In the genomic region with DNA sequence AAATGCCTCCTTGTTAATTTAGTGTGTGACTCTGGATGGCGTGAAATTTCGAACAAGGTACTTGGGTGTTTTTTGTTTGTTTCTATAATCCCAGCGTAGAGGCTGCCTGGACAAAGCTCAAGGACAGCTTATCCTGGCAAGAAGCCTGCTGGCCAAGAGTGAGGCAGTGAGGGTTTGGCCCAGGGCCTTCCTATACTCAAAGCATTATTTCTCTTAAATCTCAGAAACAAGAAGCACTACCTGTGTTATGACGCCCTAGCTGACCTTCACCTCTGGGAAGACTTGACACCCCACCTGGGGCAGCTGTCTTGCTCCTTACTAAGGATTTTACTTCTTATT, we compare ENCODE assay signal across 8 mouse cellular contexts. TPM values are rescaled to one million over a fixed set of nuclear protein-coding genes. Genes with fewer than 3 reads are reported as not detected.
DNase-seq lines count a peak whose midpoint lies in the region; ATAC-seq and TF ChIP-seq lines count a peak whose summit lies in the region.

No protein-coding gene starts in this region.

- peaks cover 29% of the 10 kb centered on the region for H3K4me1 ChIP-seq in erythroblast, embryonic 14.5 days (ENCODE audit: control insufficient read depth)
- H3K4me1 ChIP-seq in bone marrow macrophage, adult 2 months (ENCODE audit: control insufficient read depth, insufficient read depth, low read length) = peaks cover 23% of the 10 kb centered on the region
- H3K4me1 ChIP-seq in forebrain, postnatal 0 days (ENCODE audit: insufficient read depth) = peaks cover 5% of the 10 kb centered on the region; the same call in 1 of the 2 replicates
- peaks cover 6% of the 10 kb centered on the region; the same call in 1 of the 2 replicates for H3K4me1 ChIP-seq in hindbrain, embryonic 13.5 days (replicated peaks)
- peaks cover 32% of the 10 kb centered on the region for H3K4me1 ChIP-seq in limb, embryonic 13.5 days
- H3K4me1 ChIP-seq in midbrain, embryonic 16.5 days (ENCODE audit: control insufficient read depth, insufficient read depth, low read length) = peaks cover 9% of the 10 kb centered on the region

- H3K4me3 ChIP-seq in erythroblast, embryonic 14.5 days (replicated peaks) = peak overlapping the region; percentile 82
- peak overlapping the region; percentile 88 for H3K4me3 ChIP-seq in bone marrow macrophage, adult 2 months (ENCODE audit: insufficient read depth, low read length)
- peak overlapping the region; percentile 59 for H3K4me3 ChIP-seq in forebrain, postnatal 0 days (ENCODE audit: low read depth, low read length)
- peak overlapping the region; percentile 63 for H3K4me3 ChIP-seq in hindbrain, embryonic 13.5 days
- peak overlapping the region; percentile 74 for H3K4me3 ChIP-seq in limb, embryonic 13.5 days
- H3K4me3 ChIP-seq in midbrain, embryonic 16.5 days (ENCODE audit: low read depth, low read length) = peak overlapping the region; percentile 65

- ATAC-seq in erythroblast, adult 5-6 weeks (replicated peaks; ENCODE audit: low FRiP score, poor library complexity, severe bottlenecking) = no peak
- no peak for ATAC-seq in forebrain, postnatal 0 days
- ATAC-seq in hindbrain, embryonic 13.5 days (ENCODE audit: low FRiP score) = no peak
- ATAC-seq in limb, embryonic 13.5 days (ENCODE audit: low FRiP score, low read depth) = no peak
- ATAC-seq in midbrain, embryonic 16.5 days = no peak
- no peak for ATAC-seq in frontal cortex, adult (ENCODE audit: low TSS enrichment)

- H3K9me3 ChIP-seq in erythroblast, embryonic 14.5 days (ENCODE audit: control insufficient read depth, low read length) = no peaks in the 10 kb centered on the region
- no peaks in the 10 kb centered on the region for H3K9me3 ChIP-seq in forebrain, postnatal 0 days (ENCODE audit: low read length)
- H3K9me3 ChIP-seq in hindbrain, embryonic 13.5 days = no peaks in the 10 kb centered on the region
- no peaks in the 10 kb centered on the region for H3K9me3 ChIP-seq in limb, embryonic 13.5 days
- no peaks in the 10 kb centered on the region for H3K9me3 ChIP-seq in midbrain, embryonic 16.5 days (replicated peaks; ENCODE audit: control insufficient read depth, low read length, poor library complexity, severe bottlenecking)

- no peaks in the 10 kb centered on the region for H3K27me3 ChIP-seq in erythroblast, embryonic 14.5 days (ENCODE audit: control insufficient read depth)
- no peaks in the 10 kb centered on the region for H3K27me3 ChIP-seq in forebrain, postnatal 0 days (ENCODE audit: insufficient read depth, low read length)
- H3K27me3 ChIP-seq in hindbrain, embryonic 13.5 days = no peaks in the 10 kb centered on the region
- no peaks in the 10 kb centered on the region for H3K27me3 ChIP-seq in limb, embryonic 13.5 days
- H3K27me3 ChIP-seq in midbrain, embryonic 16.5 days (ENCODE audit: control insufficient read depth, insufficient read depth, low read depth, low read length) = no peaks in the 10 kb centered on the region

- TF ChIP-seq POLR2A in bone marrow macrophage, adult 2 months (IDR thresholded peaks at IDR 0.05; ENCODE audit: borderline replicate concordance, low read depth, low read length) = no peak

- peak overlapping the region; percentile 84 for H3K4me2 ChIP-seq in forebrain, postnatal 0 days (ENCODE audit: low read depth)
- H3K4me2 ChIP-seq in hindbrain, embryonic 13.5 days = peak overlapping the region; percentile 73
- H3K4me2 ChIP-seq in limb, embryonic 13.5 days (replicated peaks) = peak overlapping the region; percentile 75
- peak overlapping the region; percentile 83 for H3K4me2 ChIP-seq in midbrain, embryonic 16.5 days (ENCODE audit: low read length)

- DNase-seq in forebrain, postnatal 0 days = peak; percentile 25

- peak overlapping the region; percentile 97 for H3K27ac ChIP-seq in bone marrow macrophage, adult 2 months (ENCODE audit: insufficient read depth, low read depth, low read length)
- H3K27ac ChIP-seq in forebrain, postnatal 0 days (ENCODE audit: low read depth, low read length) = peak overlapping the region; percentile 82
- H3K27ac ChIP-seq in hindbrain, embryonic 13.5 days = peak overlapping the region; percentile 82; the same call in 1 of the 2 replicates
- peak overlapping the region; percentile 92 for H3K27ac ChIP-seq in limb, embryonic 13.5 days
- peak overlapping the region; percentile 80 for H3K27ac ChIP-seq in midbrain, embryonic 16.5 days (ENCODE audit: low read length)

- H3K36me3 ChIP-seq in erythroblast, embryonic 14.5 days (ENCODE audit: control insufficient read depth) = peaks cover 17% of the 10 kb centered on the region
- H3K36me3 ChIP-seq in forebrain, postnatal 0 days (ENCODE audit: insufficient read depth) = no peaks in the 10 kb centered on the region
- H3K36me3 ChIP-seq in hindbrain, embryonic 13.5 days = no peaks in the 10 kb centered on the region
- H3K36me3 ChIP-seq in limb, embryonic 13.5 days = peaks cover 26% of the 10 kb centered on the region
- H3K36me3 ChIP-seq in midbrain, embryonic 16.5 days (ENCODE audit: control insufficient read depth, insufficient read depth, low read length) = no peaks in the 10 kb centered on the region

- no peak overlapping the region for H3K9ac ChIP-seq in forebrain, postnatal 0 days
- H3K9ac ChIP-seq in hindbrain, embryonic 13.5 days = peak overlapping the region; percentile 74; the same call in 1 of the 2 replicates
- peak overlapping the region; percentile 84 for H3K9ac ChIP-seq in limb, embryonic 13.5 days
- H3K9ac ChIP-seq in midbrain, embryonic 16.5 days (ENCODE audit: low read depth, low read length) = peak overlapping the region; percentile 70; the same call in 1 of the 2 replicates

- no peak for TF ChIP-seq CTCF in bone marrow macrophage, adult 2 months (IDR thresholded peaks at IDR 0.05; ENCODE audit: low read depth, low read length)
- TF ChIP-seq CTCF in forebrain, postnatal 0 days (IDR thresholded peaks at IDR 0.05; ENCODE audit: low read depth) = no peak

- 32% methylated on average over 4 of the region's 4 CpGs for WGBS in forebrain, postnatal 0 days
- WGBS in hindbrain, embryonic 13.5 days = 51% methylated on average over 4 of the region's 4 CpGs
- WGBS in limb, embryonic 13.5 days = 47% methylated on average over 4 of the region's 4 CpGs
- WGBS in midbrain, embryonic 16.5 days = 36% methylated on average over 4 of the region's 4 CpGs

RNA-seq across cellular contexts. Expression of gene Cflar, which starts 2.6 kb away (rescaled TPM):
- 0.03 and 0.04 TPM in 2 replicates for polyA plus RNA-seq in erythroblast, embryonic 14.5 days (2012)
- 10.4 and 14.2 TPM in 2 replicates for total RNA-seq in erythroblast, adult 5-6 weeks (2015; ENCODE audit: low replicate concordance)
- 16.4 and 26.2 TPM in 2 replicates for total RNA-seq in erythroblast, adult 5-6 weeks (2017; ENCODE audit: low replicate concordance)
- 95.8 and 102 TPM in 2 replicates for polyA plus RNA-seq in bone marrow macrophage, adult 2 months (2012; ENCODE audit: insufficient read depth, insufficient read length, missing spikeins)
- 24.5 and 35.4 TPM in 2 replicates for total RNA-seq in forebrain, postnatal 0 days (2014; rRNA removed)
- 20.2 and 21.2 TPM in 2 replicates for polyA plus RNA-seq in forebrain, postnatal 0 days (2015; fragmentation: Nextera tagmentation; extraction: Ambion mirVana)
- 16.5 and 17.2 TPM in 2 replicates for polyA plus RNA-seq in hindbrain, embryonic 13.5 days (2015; fragmentation: Nextera tagmentation; extraction: Ambion mirVana)
- polyA plus RNA-seq in limb, embryonic 13.5 days (2015; fragmentation: Nextera tagmentation; extraction: Ambion mirVana) = 35.3 and 35.6 TPM in 2 replicates
- 11.1 and 19.9 TPM in 2 replicates for polyA plus RNA-seq in midbrain, embryonic 16.5 days (2015; fragmentation: Nextera tagmentation; extraction: Ambion mirVana)

RNA-seq across cellular contexts. Expression of gene Als2cr12, which starts 18.1 kb away (rescaled TPM):
- polyA plus RNA-seq in erythroblast, embryonic 14.5 days (2012) = not detected in 2 replicates
- total RNA-seq in erythroblast, adult 5-6 weeks (2015; ENCODE audit: low replicate concordance) = not detected in 2 replicates
- total RNA-seq in erythroblast, adult 5-6 weeks (2017; ENCODE audit: low replicate concordance) = not detected in 2 replicates
- polyA plus RNA-seq in bone marrow macrophage, adult 2 months (2012; ENCODE audit: insufficient read depth, insufficient read length, missing spikeins) = not detected in 2 replicates
- 0.15 TPM in 1 of 2 replicates, not detected in the other for total RNA-seq in forebrain, postnatal 0 days (2014; rRNA removed)
- 0.12 TPM in 1 of 2 replicates, not detected in the other for polyA plus RNA-seq in forebrain, postnatal 0 days (2015; fragmentation: Nextera tagmentation; extraction: Ambion mirVana)
- not detected in 2 replicates for polyA plus RNA-seq in hindbrain, embryonic 13.5 days (2015; fragmentation: Nextera tagmentation; extraction: Ambion mirVana)
- not detected in 2 replicates for polyA plus RNA-seq in limb, embryonic 13.5 days (2015; fragmentation: Nextera tagmentation; extraction: Ambion mirVana)
- not detected in 2 replicates for polyA plus RNA-seq in midbrain, embryonic 16.5 days (2015; fragmentation: Nextera tagmentation; extraction: Ambion mirVana)

Comparison
In these comparisons a context has a peak if more than half of its experiments do, and no peak if none do; other contexts are left out.
1. RNA of gene Cflar, which starts 2.6 kb away (polyA plus RNA-seq): 95.8 to 102 TPM in bone marrow macrophage, adult 2 months, 35.3 to 35.6 TPM in limb, embryonic 13.5 days, 20.2 to 21.2 TPM in forebrain, postnatal 0 days, 16.5 to 17.2 TPM in hindbrain, embryonic 13.5 days and 11.1 to 19.9 TPM in midbrain, embryonic 16.5 days; 0.03 to 0.04 TPM in erythroblast, embryonic 14.5 days; every median in the first group is over 10 times any median in the second.
2. Peak in every context shown above with its lines, with median percentiles within 50 percentile points of each other: H3K4me3 ChIP-seq, H3K27ac ChIP-seq and H3K4me2 ChIP-seq.